Mouse (Mus musculus) mammary gland, adult 2 months (tissue): ENCODE data around the gene Tesk1. TPM values are rescaled to one million over a fixed set of nuclear protein-coding genes. Genes with fewer than 3 reads are reported as not detected.

Experiments
- polyA plus RNA-seq: library from polyadenylated mRNA; depleted of rRNA; stranded (reverse); fragments of >200 nt; gene quantifications from 2 replicates; pipeline ENCODE4 v1.2.3, GENCODE M21; 2012; ENCODE audit warnings: low replicate concordance; rRNA removed

The Tesk1 gene
- 79.6 and 124 TPM in 2 replicates for polyA plus RNA-seq

GRCm38 (mm10) chr4:43441639-43442038 is at the start of gene Tesk1:
Tesk1 (plus strand) TSS chr4:43441939.

GRCm38 (mm10) chr4:43428946-43429345 is 12.8 kb upstream of the Tesk1 start, which contains the start of gene Fam166b:
Fam166b (minus strand) TSS chr4:43429134.

GRCm38 (mm10) chr4:43454041-43454836 is 12.5 kb downstream of the Tesk1 start, which contains the start of gene Cd72:
Cd72 (minus strand) TSS chr4:43454628.

GRCm38 (mm10) chr4:43483535-43484091 is 41.9 kb downstream of the Tesk1 start, which contains the start of gene Sit1:
Sit1 (minus strand) TSS chr4:43483734.

GRCm38 (mm10) chr4:43492821-43493185 is 51.1 kb downstream of the Tesk1 start, which contains the start of gene Ccdc107:
Ccdc107 (plus strand) TSS chr4:43492900.

Other genes with a start within 250 kb of the Tesk1 start
- gene Atp8b5, start 174.8 kb upstream of the Tesk1 start, polyA plus RNA-seq: 0.57 and 1.7 TPM in 2 replicates
- gene Rusc2, start 60.0 kb upstream of the Tesk1 start, polyA plus RNA-seq: 14.4 and 23.7 TPM in 2 replicates
- gene Fam166b, start 12.8 kb upstream of the Tesk1 start, polyA plus RNA-seq: 0.23 TPM in 1 of 2 replicates, not detected in the other
- 28.2 and 33.5 TPM in 2 replicates for gene Cd72, start 12.7 kb downstream of the Tesk1 start, polyA plus RNA-seq
- gene Sit1, start 41.8 kb downstream of the Tesk1 start, polyA plus RNA-seq: 9.2 and 21.2 TPM in 2 replicates
- 62.5 and 267 TPM in 2 replicates for gene Ccdc107, start 51.0 kb downstream of the Tesk1 start, polyA plus RNA-seq
- gene Arhgef39, start 57.8 kb downstream of the Tesk1 start, polyA plus RNA-seq: 4.4 and 4.8 TPM in 2 replicates
- gene Car9, start 65.0 kb downstream of the Tesk1 start, polyA plus RNA-seq: 0.78 and 1.5 TPM in 2 replicates
- gene Tpm2, start 81.8 kb downstream of the Tesk1 start, polyA plus RNA-seq: 23.0 and 770 TPM in 2 replicates
- gene Creb3, start 120.4 kb downstream of the Tesk1 start, polyA plus RNA-seq: 75.4 and 91.4 TPM in 2 replicates
- gene Tln1, start 120.8 kb downstream of the Tesk1 start, polyA plus RNA-seq: 101 and 163 TPM in 2 replicates
- 60.7 and 68.0 TPM in 2 replicates for gene Rgp1, start 136.8 kb downstream of the Tesk1 start, polyA plus RNA-seq
- gene Gba2, start 136.9 kb downstream of the Tesk1 start, polyA plus RNA-seq: 22.0 and 23.6 TPM in 2 replicates
- 0.74 and 1.1 TPM in 2 replicates for gene Msmp, start 142.6 kb downstream of the Tesk1 start, polyA plus RNA-seq
- gene Npr2, start 190.0 kb downstream of the Tesk1 start, polyA plus RNA-seq: 42.2 and 51.5 TPM in 2 replicates
- gene Spag8, start 211.7 kb downstream of the Tesk1 start, polyA plus RNA-seq: 0.92 and 1.7 TPM in 2 replicates
- gene Hint2, start 214.5 kb downstream of the Tesk1 start, polyA plus RNA-seq: 87.4 and 136 TPM in 2 replicates
- gene Tmem8b, start 227.0 kb downstream of the Tesk1 start, polyA plus RNA-seq: 12.3 and 18.7 TPM in 2 replicates
- gene Fam221b, start 227.2 kb downstream of the Tesk1 start, polyA plus RNA-seq: 0.02 and 0.09 TPM in 2 replicates